In the genomic region with DNA sequence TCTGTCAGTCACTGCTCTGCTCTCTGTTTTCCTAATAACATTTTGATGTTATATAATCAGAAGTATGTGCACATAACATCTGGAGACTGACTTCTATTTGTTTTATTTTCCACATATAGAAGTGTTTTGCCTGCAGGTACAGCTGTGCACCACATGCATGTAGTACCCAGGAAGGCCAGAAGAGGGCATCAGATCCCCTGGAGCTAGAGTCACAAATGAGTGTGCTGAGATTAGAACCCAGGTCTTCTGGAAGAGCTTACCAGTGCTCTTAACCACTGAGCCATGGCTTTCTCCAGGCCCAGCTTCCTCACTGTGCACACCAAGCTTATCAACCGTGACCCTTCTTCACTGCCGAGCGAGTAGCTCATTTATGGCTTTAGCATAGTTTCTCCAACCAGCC, we compare ENCODE assay signal across 9 mouse cellular contexts. TPM values are rescaled to one million over a fixed set of nuclear protein-coding genes. Genes with fewer than 3 reads are reported as not detected.
DNase-seq lines count a peak whose midpoint lies in the region; ATAC-seq and TF ChIP-seq lines count a peak whose summit lies in the region.
"Had no signal": no experiment of that assay in that cellular context is flagged by ENCODE, and none has a peak within 500 bp of the region (broad histone marks: within the 10 kb centered on the region; RNA-seq: fewer than 3 reads in every experiment).

No protein-coding gene starts in this region.

- DNase-seq in adrenal gland, postnatal 36 days: peak; percentile 22 to 24
- DNase-seq in adrenal gland, adult 8-10 months: no peak
- DNase-seq in lung, adult 2 months: no peak
- DNase-seq in lung, adult 18-20 months: no peak
- DNase-seq in adipocyte (ENCODE audit: low spot score): peak; percentile 14
- DNase-seq in yolk sac, embryonic 10.5 days (ENCODE audit: low spot score): no peak
- DNase-seq in heart, adult 11 months: no peak

- WGBS in lung, adult 2 months: 86% methylated on average over 3 of the region's 3 CpGs

- no peak overlapping the region for H3K4me3 ChIP-seq in lung, adult 2 months (replicated peaks; ENCODE audit: extremely low read depth, low read depth, low read length)

- peak; percentile 43 for TF ChIP-seq CTCF in lung, adult 2 months (IDR thresholded peaks at IDR 0.05; ENCODE audit: insufficient read depth, low read length)

- TF ChIP-seq POLR2A in lung, adult 2 months (IDR thresholded peaks at IDR 0.05; ENCODE audit: borderline replicate concordance, extremely low read depth, low read depth, low read length): no peak

- no peaks in the 10 kb centered on the region for H3K4me1 ChIP-seq in lung, adult 2 months (ENCODE audit: control insufficient read depth, insufficient read depth, low read length)

- ATAC-seq in megakaryocyte progenitor cell, adult 5-6 weeks (replicated peaks; ENCODE audit: poor library complexity): peak; percentile 54; the same call in 1 of the 2 replicates
- ATAC-seq: midbrain, embryonic 16.5 days had no signal

RNA-seq across cellular contexts. Expression of gene Atp6v1b1, which starts 14.3 kb away (rescaled TPM):
- not detected for total RNA-seq in adrenal gland, postnatal 36 days (2021)
- not detected for total RNA-seq in adrenal gland, adult 8-10 months (2022)
- polyA plus RNA-seq in lung, adult 2 months (2012; rRNA removed): 6.1 and 7.7 TPM in 2 replicates
- total RNA-seq in megakaryocyte progenitor cell, adult 5-6 weeks (2015): not detected in 2 replicates
- not detected in 2 replicates for total RNA-seq in megakaryocyte progenitor cell, adult 5-6 weeks (2017)
- polyA plus RNA-seq: midbrain, embryonic 16.5 days had no signal

RNA-seq across cellular contexts. Expression of gene Vax2, which starts 17.4 kb away (rescaled TPM):
- total RNA-seq in adrenal gland, postnatal 36 days (2021): not detected
- total RNA-seq in adrenal gland, adult 8-10 months (2022): not detected
- not detected in 2 replicates for polyA plus RNA-seq in lung, adult 2 months (2012; rRNA removed)
- total RNA-seq in megakaryocyte progenitor cell, adult 5-6 weeks (2015): not detected in 2 replicates
- not detected in 2 replicates for total RNA-seq in megakaryocyte progenitor cell, adult 5-6 weeks (2017)
- polyA plus RNA-seq: midbrain, embryonic 16.5 days had no signal

RNA-seq across cellular contexts. Expression of gene Ankrd53, which starts 34.0 kb away (rescaled TPM):
- total RNA-seq in adrenal gland, postnatal 36 days (2021): not detected
- total RNA-seq in adrenal gland, adult 8-10 months (2022): under 1 TPM in 2 of 4 experiments, not detected in 2; 0.37 to 0.38 TPM
- not detected in 2 replicates for polyA plus RNA-seq in lung, adult 2 months (2012; rRNA removed)
- total RNA-seq in megakaryocyte progenitor cell, adult 5-6 weeks (2015): not detected in 2 replicates
- not detected in 2 replicates for total RNA-seq in megakaryocyte progenitor cell, adult 5-6 weeks (2017)

RNA-seq across cellular contexts. Expression of gene Tex261, which starts 47.1 kb away (rescaled TPM):
- total RNA-seq in adrenal gland, postnatal 36 days (2021): 100 to 1,000 TPM; 135 to 214 TPM
- 100 to 1,000 TPM; 121 to 139 (median 124) TPM for total RNA-seq in adrenal gland, adult 8-10 months (2022)
- 88.6 and 101 TPM in 2 replicates for polyA plus RNA-seq in lung, adult 2 months (2012; rRNA removed)
- 57.5 TPM in 2 replicates for total RNA-seq in megakaryocyte progenitor cell, adult 5-6 weeks (2015)
- total RNA-seq in megakaryocyte progenitor cell, adult 5-6 weeks (2017): 36.5 and 39.8 TPM in 2 replicates

RNA-seq across cellular contexts. Expression of gene Cd207, which starts 50.8 kb away (rescaled TPM):
- total RNA-seq in adrenal gland, postnatal 36 days (2021): under 1 TPM in 1 of 2 experiments, not detected in 1; 0.20 TPM
- total RNA-seq in adrenal gland, adult 8-10 months (2022): under 1 TPM in 2 of 4 experiments, not detected in 2; 0.20 to 0.22 TPM
- 1.2 and 2.6 TPM in 2 replicates for polyA plus RNA-seq in lung, adult 2 months (2012; rRNA removed)
- total RNA-seq in megakaryocyte progenitor cell, adult 5-6 weeks (2015): not detected in 2 replicates
- total RNA-seq in megakaryocyte progenitor cell, adult 5-6 weeks (2017): not detected in 2 replicates
- polyA plus RNA-seq: midbrain, embryonic 16.5 days had no signal

Comparison
In these comparisons a context has a peak if more than half of its experiments do, and no peak if none do; other contexts are left out.
1. DNase-seq: peak in adrenal gland, postnatal 36 days (2 of 2) and adipocyte (single experiment); none in adrenal gland, adult 8-10 months (single experiment), lung, adult 2 months (single experiment), lung, adult 18-20 months (0 of 2), yolk sac, embryonic 10.5 days (single experiment) and heart, adult 11 months (single experiment).